Mouse (Mus musculus) adrenal gland, postnatal 4 days (tissue): Measurements from ENCODE around the gene Sctr. TPM values are rescaled to one million over a fixed set of nuclear protein-coding genes. Genes with fewer than 3 reads are reported as not detected.

Experiments used
- DNase-seq, 2 experiments: peaks; one replicate each; pipeline ENCODE4 v3.0.0; 2021 to 2022; ENCODE audit warnings: low spot score in 2 of 2, mixed read lengths in 2 of 2
- long read RNA-seq, 2 experiments: library from polyadenylated mRNA; stranded (forward); transcript quantifications; one replicate each; pipeline ENCODE4 v2.0.0; 2021
- total RNA-seq, 2 experiments: library from RNA; stranded (reverse); gene quantifications; 2 replicates each; pipeline ENCODE4 v1.2.3; 2021

The Sctr gene
- 10 to 100 TPM; 15.5 to 19.7 TPM for total RNA-seq
- long read RNA-seq, experiment 1, partial matches to known transcripts, result 4 of 18 reads
- long read RNA-seq, experiment 1, other reads (novel, unspliced or antisense), result 11 of 18 reads
- long read RNA-seq, experiment 2, transcript Sctr-201 (14 exons, 2,012 nt), result major isoform, 9 of 26 reads
- long read RNA-seq, experiment 2, partial matches to known transcripts, result 2 of 26 reads
- long read RNA-seq, experiment 2, other reads (novel, unspliced or antisense), result 15 of 26 reads

DNA sequence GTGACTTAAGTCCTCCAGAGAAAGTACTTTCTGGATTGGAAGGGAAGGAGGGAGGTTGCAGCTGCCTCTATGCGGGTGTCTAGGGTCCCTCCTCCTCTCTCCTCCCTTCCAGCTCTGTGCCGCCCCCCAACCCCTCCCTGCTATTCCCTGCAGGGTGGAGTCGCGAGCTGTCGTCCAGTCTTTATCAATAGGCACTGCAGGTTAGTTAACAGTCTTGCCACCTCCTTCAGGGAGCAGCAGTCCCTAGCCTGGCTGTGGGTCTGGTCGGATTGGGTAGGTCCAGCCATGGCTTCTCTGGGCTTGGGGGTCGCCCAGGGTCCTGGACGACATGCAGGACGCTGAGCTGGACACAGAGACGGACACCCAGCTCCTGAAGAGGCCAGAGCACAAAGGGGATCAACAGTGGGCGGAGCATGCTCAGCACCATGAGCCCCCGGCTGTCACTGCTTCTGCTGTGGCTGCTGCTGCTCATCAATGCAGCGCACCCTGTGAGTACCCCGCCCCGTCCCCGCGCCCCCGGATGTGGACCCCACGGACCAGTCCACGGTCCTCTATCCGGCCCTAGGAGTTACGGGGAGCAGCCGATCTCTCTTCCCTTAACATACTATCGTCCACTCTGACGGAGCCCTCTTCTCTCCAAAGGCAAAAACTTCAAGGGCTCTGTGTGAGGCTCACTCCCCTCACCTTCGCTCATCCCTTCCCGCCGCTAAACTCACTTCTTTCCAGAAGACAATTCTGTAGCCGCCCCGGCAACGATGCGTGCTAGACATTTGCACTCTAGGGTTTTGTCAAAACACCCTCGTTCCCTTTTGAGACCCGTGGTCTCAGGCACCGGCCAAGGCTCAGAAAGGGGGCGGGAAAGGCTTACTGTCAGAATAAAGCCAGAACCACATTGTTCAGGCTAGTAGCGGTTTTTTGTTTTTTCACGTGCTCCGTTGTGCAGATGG is at the start of gene Sctr:
Gene Sctr (plus strand): TSS at position 51 of the 947 bp plus-strand sequence.
- no peak for DNase-seq

DNA sequence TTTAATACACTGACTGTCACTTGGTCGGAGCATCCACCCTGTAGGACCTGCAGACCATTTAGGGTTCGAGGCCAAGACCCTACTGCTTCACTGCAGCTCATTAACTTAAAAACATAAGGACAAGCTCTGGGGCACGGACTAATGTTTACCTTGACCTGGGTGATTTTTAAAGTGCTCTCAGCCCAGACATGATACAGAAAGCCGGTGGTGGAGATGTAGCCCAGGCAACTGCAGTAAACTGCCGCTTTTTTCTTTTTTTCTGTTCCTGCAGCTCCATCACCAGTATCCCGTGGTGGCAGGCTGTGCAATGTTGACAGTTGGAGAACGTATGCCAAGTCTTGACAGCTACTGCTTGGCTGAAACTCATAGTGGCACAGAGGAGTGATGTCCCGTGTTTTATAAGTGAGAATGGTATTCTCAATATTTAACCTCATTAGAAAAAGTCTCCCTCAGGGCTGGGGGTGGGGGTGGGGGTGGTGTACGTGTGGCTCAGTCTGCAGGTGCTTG is 48.9 kb upstream of the Sctr start:
- no peak for DNase-seq

DNA sequence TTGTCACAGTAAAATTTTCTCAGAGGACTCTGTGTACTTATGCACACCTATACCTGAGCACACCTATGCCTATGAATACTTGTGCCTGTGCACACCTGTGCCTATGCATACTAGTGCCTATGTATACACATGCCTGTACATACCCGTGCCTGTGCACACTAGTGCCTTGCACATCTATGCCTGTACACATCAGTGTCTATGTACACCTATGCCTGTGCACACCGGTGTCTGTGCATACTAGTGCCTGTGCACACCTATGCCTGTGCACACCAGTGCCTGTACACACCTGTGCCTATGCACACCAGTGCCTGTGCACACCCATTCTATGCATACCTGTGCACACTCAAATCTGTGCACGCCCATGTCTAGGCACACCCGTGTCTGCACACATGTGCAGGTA is 47.2 kb upstream of the Sctr start:
- DNase-seq, result no peak

DNA sequence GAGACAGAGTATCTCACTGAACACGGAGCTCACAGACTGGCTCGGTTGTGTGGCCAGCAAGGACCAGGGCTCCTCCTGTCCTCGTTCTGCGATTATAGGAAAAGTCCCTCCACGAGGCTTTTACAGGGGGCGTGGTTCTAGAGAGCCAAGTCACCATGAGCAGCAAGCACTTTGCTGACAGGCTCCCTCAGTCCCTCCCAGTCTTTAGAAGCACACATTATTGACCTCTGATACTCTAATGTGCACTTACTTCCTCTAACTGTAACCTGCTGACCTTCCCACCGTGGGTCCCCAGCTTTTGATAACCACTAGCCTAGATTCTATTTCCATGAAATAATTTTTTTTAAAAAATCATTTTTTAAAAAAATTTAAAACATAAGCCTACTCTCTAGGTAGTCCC is 46.8 kb upstream of the Sctr start:
- no peak for DNase-seq

DNA sequence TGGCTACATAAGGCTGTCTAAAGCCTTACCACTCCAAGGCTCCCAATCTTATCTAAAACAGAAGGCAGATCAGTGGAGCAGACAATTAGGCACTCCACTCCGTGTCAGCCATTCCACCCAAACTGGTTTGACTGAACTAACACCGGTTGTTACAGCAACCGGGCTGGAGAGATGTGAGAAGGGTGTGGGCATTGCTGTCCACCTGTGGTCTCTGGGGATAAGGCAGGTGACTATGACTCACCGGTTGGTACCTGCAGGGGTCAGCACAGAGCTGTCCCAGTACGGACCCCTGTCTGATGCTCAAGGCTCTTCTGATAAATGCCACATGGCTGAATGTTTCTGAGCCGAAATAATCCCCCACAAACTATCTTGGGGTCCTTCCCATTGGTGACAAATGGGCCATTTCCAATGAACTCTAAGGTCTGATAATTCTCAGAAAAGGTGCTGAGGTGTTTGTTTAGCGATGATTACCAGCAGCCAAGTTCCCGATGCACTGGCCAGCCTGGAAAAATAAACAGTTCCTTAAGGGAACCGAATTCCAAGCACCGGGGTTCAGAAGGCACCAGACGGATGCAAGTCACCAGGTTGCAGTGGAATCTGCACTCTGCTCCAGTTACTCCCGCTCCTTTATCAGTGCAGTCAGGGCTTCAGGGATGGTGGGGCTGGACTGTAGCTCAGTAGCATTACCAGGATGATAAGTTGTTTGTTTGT is 40.7 kb upstream of the Sctr start:
- no peak for DNase-seq

DNA sequence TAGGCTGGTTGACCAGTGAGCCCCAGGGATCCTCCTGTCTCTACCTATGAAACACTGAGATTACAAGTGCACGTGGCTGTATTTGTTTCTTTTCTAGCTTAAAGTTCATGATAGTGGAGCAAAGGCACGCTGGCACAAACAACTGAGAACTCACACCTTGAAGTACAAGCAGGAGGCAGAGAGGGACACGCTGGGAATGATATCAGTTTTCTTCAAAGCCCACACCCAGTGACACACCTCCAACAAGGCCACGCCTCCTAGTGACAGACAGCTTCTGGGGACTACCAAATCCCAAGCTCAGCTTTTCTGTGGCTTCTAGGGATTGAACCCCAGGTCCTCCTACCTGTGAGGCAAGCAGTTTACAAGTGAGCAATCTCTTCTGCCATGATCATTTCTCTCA is 33.6 kb upstream of the Sctr start:
- DNase-seq, result no peak

DNA sequence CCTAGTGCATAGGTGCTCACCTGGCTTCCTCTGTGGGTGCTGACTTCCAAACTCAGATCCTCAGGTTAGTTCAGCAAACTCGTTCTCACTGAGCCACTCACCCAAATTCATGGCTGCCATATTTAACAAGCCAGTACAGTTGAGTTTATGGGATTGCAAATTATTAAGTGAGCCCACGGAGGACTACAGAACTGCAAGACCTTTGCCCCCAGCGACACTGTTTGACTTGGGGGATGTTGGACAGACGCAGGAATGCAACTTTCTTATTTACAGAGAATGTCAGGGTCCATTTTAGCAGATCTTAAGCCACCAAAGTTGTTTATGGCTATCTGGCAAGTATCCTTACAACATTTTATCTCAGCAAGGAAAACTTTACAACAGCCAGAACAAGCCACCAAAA is 31.6 kb upstream of the Sctr start:
- no peak for DNase-seq

DNA sequence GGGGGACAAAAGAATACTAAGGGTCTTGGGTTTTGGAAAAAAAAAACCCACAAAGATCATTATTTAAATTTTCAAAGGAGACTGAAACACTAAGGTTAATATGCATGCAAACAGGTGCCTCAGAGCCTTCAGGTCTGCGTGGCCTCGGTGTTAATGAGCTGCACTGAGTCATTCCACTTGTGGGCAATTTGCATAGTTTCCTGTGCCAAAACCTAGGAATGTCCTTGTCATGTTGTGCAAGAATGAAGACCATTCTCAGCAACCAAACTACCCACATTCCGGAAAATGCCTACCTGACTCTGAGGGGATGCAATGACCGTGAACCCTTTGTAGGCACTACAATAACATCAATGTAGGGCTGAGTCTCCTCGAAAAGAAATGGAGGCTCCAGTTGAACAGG is 20.1 kb upstream of the Sctr start:
- no peak for DNase-seq

DNA sequence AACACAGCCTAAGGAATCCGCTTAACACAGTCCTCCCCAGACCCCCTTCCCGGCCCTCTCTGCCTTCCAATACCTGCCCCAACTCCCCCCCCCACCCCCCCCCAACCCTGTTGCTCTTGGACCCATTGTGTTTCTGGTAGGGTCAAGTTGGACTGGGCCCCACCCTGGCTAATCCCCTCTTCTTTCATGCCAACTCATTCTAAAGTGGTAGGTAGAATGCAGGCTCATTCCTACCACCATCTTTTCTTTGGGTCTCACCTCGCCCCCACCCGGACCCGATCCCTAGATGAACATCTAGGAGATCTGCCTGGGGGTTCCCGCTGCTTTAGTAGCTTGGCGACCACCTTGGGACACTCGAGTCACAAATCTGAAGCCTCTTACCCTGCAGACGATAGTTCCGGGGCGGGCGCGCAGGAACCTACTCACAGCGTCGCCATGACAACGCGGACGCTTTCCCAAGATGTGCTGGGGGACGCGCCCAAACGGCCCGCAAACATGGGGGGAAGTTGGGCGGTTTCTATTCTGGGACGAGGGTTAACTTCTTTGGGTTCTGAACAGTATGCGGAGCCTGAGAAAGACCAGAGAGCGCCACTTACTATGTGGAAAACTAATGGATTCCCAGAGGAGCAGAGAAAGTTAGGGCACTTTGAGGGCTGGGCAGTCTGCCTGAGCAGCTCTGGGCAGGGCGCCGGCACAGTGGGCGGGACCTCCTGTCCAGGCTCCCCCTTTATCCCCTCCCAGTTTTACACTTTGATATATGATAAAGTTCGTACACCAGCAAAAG is 9.7 kb upstream of the Sctr start, which contains the start of gene Cfap221:
Gene Cfap221 (minus strand): TSS at position 437 of the 784 bp plus-strand sequence.
- DNase-seq, result peak; percentile 41 to 55

DNA sequence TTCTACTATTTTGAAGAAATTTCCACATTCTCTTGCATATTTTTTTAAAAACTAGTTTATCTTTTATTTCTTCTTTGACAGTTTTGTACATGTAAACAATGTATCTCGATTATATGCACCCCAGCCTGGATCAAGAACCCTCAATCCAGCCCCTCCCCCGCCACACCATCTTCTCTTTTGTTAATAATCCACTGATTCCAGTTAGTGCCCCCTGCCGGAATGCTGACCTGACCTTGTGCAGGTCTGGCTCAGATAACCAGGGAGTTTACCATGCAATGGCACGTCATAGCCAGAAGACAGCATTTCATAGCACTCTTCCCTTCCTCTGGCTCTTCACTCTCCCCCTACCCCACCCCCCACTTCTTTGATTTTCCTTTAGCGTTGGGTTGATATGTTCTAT is 9.1 kb upstream of the Sctr start:
- DNase-seq, result peak in 1 of 2 experiments; percentile 11

DNA sequence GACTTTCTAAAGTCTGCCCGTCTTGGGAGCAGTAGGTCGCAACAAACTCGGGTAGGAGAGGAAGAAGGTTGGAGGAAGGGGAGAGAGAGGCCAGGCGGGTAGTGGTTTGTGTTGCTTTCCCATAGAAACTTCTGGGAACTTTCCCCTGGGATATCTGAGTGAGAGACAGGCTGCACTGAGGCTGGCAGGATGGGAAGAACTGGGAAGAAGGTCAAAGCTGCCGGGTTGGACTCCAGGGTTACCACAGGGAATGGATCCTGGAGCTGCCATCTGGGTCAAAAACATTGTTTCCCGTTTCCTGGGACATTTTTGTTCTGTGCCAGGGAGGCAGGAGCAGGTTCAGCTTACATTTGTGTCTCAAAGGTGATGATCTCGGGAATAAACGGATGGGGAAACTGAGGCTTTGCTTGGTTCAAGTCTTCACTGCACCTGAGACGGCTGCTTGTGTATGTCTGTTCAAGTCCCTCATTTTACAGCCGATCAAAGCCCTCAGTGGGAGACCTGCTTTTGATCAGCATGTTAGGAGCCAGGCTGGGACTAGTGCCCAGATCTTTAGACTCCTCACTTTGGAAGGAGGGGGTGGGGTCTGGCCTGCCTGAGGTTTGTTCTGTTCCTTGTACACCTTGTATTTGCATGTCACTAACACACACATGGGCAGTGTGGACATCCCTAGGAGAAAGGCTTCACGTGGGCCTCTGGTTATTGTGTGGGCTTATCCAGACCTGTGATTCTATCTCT is 1.3 kb downstream of the Sctr start:
- DNase-seq, result no peak

DNA sequence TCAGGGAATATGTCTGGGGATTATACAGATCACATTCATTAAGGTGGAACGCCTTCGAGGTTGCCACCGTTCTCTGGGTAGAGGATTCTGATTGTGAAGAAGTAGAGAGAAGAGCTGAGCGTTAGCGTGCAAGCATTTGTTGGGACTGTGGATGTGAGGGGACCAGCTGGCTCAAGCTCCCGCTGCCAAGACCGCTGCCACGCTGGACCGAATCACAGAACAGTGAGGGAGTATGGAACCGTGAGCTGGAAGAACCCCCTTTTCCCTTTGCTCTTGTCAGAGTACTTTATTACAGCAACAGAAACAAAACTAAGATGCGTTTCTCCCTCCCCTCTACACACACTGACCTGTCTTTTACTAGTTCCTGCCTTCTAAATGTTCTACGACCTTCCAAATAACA is 5.9 kb downstream of the Sctr start:
- DNase-seq, result no peak

DNA sequence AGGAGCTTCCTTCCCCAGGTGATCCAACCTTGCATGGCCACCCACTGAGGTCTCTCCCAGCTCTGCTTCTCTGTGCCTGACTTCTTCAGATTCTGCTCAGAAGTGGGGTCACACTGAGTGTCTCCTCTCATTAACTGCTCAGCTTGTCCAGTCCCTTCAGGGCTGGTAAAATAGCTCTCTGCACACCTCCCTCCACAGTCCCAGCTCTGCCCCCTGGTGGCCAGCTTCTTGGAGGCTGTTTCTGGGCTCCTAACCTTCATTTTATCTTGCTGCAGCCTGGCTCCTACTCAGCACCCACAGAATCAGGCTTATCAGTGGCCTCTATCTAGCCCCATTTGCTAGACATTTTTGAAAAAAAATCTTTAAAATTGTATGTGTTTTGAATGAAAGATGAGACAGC is 6.4 kb downstream of the Sctr start:
- peak; percentile 33 to 40 for DNase-seq

DNA sequence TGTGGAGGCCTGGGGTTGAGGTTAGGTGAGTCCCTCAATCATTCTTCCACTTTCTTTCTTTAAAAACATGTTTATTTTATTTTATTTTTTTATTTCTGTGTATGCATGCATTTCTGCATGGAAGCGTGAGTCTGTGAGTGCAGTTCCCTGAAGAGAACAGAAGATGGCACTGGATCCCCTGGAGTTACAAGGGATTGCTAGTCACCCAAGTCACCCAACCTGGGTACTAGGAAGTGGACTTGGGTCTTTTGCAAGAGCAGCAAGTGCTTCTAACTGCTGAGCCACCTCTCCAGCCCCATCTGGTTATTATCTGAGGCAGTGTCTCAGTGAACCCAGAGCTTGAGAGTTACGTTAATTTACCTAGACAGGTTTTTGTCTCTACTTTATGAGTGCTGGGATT is 9.5 kb downstream of the Sctr start:
- DNase-seq, result no peak

DNA sequence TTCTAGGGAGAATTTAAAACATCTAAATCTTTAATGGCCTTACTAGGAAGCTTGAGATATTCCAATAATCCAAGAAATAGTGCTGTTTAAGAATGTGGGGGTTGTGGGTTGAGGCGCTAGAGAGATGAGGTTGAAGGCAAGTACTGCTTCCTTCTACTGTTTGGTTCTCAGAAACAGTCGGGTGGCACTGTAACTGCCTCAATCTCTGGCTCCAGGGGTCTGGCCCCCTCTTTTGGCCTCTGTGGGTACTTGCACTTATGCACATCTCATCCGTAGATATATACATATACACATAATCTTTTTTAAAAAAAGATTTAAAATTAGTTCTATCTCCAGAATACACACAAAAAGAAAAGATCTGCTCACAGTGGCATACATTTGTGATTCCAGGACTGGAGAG is 12.2 kb downstream of the Sctr start:
- DNase-seq, result no peak

DNA sequence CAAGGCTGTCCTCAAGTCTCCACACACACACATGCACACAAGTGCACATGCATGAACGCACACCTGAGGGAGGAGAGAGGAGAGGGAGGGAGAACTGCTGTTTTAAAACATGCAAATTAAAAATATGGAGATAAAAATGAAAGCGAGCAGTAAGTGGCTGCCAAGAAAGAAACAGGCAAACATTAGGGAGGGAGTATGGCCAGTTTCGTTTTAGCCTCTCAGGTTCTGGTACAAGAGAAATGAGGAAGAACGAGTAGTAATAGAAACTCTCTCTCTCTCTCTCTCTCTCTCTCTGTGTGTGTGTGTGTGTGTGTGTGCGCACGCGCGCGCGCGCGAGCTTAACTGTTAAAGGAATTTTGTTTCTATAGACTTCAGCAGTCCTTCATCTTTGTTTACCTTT is 12.7 kb downstream of the Sctr start:
- no peak for DNase-seq

DNA sequence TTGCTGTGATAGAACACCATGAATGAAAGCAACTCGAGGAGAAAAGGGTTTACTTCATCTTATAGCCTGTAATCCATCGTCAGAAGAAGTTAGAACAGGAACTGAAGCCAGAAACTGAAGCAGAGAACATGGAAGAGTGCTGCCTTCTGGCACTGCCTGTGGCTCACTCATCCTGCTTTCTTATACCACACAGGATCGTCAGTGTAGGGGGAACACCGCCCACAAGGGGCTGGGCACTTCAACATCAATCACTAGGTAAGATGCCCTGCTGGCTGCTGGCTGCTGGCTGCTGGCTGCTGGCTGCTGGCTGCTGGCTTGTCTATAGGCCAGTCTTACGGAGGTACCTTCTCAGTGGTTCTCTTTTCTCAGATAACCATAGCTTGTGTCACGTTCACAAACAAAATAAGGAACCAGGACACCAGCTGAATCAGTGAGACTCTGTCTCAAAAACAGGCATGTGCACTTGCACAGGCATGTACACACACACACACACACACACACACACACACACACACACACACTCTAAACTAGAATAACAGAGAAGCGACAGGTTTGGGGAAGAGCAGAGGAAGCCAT is 13.7 kb downstream of the Sctr start:
- no peak for DNase-seq

DNA sequence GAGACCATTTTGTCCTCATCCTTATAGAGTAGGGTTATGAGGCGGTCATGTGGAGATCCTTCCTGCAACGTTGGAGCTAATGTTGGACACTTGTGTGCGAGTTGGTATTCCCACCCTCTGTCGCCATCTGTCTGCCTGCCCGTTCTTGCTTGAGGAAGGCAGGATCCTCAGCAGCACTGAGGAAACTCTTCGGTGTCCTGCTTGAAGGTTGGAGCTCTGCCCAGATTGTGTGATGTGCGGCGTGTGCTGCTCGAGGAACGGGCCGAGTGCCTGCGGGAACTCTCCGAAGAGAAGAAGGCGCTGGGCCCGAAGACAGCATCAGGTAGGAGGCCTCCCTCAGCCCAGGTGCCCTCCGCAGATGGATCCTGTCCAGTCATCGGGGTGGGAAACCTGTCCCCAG is 15.3 kb downstream of the Sctr start:
- no peak for DNase-seq

DNA sequence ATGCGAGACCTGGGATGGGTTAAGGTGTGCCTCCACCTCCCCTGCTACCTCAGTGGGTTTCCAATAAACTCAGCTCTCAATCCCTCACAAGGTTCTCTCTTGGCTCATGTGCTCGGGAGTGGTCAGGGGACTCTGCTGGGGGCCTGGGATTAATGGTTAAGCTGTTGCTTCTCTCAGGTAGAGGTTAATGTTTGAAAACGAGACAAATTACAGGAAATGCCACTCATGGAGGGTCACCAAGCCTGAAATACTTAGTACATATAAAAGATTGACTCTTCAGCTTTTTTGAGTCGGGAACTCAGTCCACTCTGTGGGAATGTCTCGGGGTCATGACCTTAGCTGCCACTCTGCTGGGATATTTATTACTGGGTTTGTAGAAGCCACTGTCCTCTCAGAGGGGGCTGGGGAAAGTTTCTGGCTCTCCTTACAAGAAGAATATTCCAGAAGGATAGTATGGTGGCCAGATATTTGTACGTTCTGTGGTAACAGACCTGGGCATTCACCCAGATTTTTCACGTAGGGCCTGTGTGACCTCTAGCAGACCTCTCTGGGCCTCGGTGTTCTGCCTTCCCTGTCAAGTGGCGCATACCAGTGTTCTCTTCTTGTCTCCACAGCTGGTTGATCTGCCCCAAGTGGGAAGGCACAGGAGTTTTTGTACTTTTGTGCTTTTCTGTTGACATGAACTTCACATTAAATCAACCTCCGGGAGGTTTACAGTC is 17.8 kb downstream of the Sctr start:
- DNase-seq, result no peak
